Mouse (Mus musculus) testis, adult 2 months (tissue): ENCODE results near the gene Ankfy1.

ENCODE experiments used
- CTCF ChIP-seq: fragments of 200-500 bp; IDR thresholded peaks from 2 replicates; pipeline ENCODE4 v1.5.1; 2012; ENCODE audit warnings: low read depth, mild to moderate bottlenecking, inconsistent platforms, low read length, moderate library complexity; ENCODE audit not compliant: control insufficient read depth, insufficient read depth, insufficient replicate concordance
- POLR2A ChIP-seq: fragments of 200-500 bp; IDR thresholded peaks from 2 replicates; pipeline ENCODE4 v1.6.1; 2012; ENCODE audit warnings: low read depth, mild to moderate bottlenecking, inconsistent platforms, low read length, moderate library complexity; ENCODE audit not compliant: control insufficient read depth

DNA sequence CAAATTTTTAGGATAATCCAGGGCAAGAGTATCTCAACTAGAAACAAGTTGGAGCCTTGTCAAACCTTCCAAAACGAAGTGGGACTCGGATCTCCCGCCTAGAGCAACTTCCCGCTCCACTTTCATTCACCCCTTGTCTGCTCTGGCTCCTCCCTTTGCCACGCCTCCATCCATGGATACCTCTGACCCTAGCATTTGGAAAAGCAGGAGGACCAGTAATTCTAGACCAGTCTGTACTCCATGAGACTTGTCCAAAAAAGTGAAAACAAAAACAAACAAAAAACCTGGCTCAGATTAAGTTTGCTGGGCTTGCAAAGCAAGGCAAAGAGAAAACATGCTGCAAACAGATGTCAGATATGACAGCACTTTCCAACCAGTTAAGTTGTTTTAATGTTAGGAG, 1.6 kb upstream of the Ankfy1 start:
- TF ChIP-seq CTCF (no peak), POLR2A (no peak)
